Mouse (Mus musculus): ENCODE measurements around the gene Macrod2.

Macrod2 gene

DNA sequence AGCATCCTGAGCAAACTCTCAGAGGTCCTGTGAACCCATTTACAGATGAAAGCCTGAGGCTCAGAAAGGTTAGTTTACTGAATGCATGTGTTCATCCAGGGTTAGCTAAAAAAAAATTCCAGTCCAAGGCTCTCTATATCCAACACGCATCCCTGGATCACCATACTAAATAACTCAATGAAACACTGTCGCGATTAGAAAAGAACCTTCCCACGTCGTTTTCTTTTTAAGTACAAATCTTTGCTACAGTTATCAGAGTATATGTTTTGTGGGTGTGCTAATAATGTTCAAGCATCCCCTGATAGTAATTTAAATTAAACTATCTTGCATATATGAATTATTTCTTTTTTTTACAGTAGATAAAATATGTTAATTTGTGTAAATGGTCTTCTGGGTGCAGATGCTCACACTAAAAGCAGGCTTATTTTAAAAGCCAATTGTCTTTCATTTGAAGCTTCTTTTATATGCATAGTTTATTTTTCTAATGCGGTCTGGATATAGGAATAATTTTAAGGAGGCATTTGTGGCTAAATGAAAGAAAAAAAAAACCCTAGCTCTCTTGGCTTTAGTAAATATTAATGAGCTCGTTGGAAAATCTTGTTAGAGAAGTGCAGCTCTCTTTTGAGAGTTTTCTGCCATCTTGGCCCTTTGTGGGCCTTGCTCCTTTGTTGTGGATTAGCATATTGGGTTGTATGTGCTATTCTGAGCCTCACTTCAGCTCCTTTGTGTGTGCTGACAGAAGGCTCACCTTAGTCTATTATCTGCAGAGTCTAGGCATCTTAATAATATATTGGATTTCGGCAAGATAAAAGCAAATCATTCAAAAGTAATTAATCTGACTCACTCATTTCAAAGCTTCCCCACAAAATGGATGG is 679.1 kb downstream of the Macrod2 start:
- TF ChIP-seq GATA4 (IDR thresholded peaks at IDR 0.05; ENCODE audit: insufficient replicate concordance, low read length): no peak

- no peak for TF ChIP-seq GATA4 (IDR thresholded peaks at IDR 0.05; ENCODE audit: insufficient replicate concordance, low read length)
Observed at GRCm38 (mm10) chr2:141078221-141078620, 683.1 kb downstream of the Macrod2 start.

GRCm38 (mm10) chr2:141091320-141091719 is 696.2 kb downstream of the Macrod2 start:
- TF ChIP-seq GATA4 (IDR thresholded peaks at IDR 0.05; ENCODE audit: insufficient replicate concordance, low read length): no peak

GRCm38 (mm10) chr2:141117579-141117978 is 722.5 kb downstream of the Macrod2 start:
- TF ChIP-seq GATA4 (IDR thresholded peaks at IDR 0.05; ENCODE audit: insufficient replicate concordance, low read length): no peak

GRCm38 (mm10) chr2:141123875-141124274 is 728.8 kb downstream of the Macrod2 start:
- no peak for TF ChIP-seq GATA4 (IDR thresholded peaks at IDR 0.05; ENCODE audit: insufficient replicate concordance, low read length)

GRCm38 (mm10) chr2:141125638-141126037 is 730.5 kb downstream of the Macrod2 start:
- TF ChIP-seq GATA4 (IDR thresholded peaks at IDR 0.05; ENCODE audit: insufficient replicate concordance, low read length): no peak

GRCm38 (mm10) chr2:141142266-141142665 is 747.2 kb downstream of the Macrod2 start:
- no peak for TF ChIP-seq GATA4 (IDR thresholded peaks at IDR 0.05; ENCODE audit: insufficient replicate concordance, low read length)

DNA sequence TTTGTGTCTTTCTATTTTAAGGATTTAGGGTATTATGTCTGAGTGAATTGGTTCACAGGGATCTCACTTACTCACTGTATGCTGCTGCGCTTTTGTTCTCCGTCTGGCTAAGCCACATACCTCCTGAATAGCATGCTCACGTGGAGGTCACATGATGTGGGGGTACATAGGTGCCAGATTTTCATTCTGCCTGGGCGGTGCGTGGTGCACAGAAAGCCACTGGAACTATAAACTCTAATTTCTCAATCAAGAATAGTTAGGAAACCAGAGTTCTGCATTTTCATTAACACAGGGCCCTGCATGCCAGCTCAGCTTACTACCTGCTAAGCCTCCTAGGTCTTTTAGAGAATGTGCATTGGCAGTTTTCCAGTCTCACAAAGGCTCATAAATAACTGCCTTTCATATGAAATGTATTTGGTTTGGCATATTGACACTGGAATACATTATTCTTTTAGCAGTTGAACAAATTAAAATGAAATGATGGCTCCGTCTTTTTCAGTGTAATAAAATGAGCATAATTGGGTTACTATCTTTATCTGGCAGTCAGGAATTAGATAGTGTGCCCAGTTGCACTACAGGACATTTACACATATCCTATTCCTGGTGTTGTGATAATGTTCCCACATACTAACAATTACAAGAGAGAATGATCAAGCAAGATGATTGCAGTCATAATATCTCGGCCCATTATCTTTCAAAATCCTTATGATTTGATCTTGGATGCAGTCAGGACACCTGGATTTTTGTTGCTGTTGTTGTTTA is 757.1 kb downstream of the Macrod2 start:
- no peak for TF ChIP-seq GATA4 (IDR thresholded peaks at IDR 0.05; ENCODE audit: insufficient replicate concordance, low read length)

- no peak for TF ChIP-seq GATA4 (IDR thresholded peaks at IDR 0.05; ENCODE audit: insufficient replicate concordance, low read length)
Observed at GRCm38 (mm10) chr2:141155972-141156371, 760.9 kb downstream of the Macrod2 start.

DNA sequence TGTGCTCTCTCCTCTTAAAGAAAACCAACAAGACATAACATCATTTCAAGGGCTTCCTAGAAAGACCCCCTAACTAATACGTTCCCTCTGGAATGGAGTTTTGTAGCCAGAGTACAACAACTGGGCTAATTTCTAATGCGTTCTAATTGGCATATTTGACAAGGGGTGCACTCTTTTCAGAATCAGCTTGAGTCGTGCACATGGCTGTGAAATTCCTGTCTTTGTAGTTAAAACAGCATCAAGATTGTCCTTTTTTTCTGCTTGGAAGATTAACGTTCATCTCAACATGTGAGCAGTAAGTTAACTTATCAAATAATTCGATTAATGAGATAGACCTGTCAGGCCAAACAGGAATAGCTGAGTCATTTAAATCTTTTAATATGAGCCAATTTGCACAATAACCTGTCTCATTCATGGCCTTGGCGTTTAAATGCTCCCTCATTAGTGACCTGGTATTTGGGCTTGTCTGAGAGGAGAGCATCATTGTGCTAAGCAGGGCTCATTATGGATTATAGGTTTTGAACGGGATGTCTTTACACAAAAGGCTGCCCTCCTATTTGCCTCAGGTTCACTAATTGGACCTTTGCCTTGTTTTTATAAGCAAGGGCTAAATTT is 762.0 kb downstream of the Macrod2 start:
- no peak for TF ChIP-seq GATA4 (IDR thresholded peaks at IDR 0.05; ENCODE audit: insufficient replicate concordance, low read length)

DNA sequence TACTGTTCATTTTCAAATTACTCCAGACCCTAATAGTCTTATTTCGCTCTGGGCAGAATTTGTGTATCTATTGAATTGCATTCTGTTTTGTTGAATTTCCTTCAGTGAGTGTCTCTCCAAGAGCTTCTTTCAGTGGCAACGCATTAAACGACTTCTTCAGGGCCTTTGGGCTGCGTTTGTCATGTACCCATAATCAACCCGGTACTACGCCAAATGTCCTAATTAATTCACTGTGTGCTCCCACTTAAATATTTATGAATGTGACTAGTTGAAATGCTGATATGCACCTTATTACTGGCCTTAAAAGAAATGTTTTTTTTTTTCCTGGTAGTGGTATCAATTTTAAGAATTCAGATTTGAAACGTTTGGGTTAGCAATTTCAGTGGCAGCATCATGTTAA is 763.1 kb downstream of the Macrod2 start:
- TF ChIP-seq GATA4 (IDR thresholded peaks at IDR 0.05; ENCODE audit: insufficient replicate concordance, low read length): no peak

GRCm38 (mm10) chr2:141163918-141164317 is 768.8 kb downstream of the Macrod2 start:
- TF ChIP-seq GATA4 (IDR thresholded peaks at IDR 0.05; ENCODE audit: insufficient replicate concordance, low read length): no peak

GRCm38 (mm10) chr2:141169586-141169985 is 774.5 kb downstream of the Macrod2 start:
- TF ChIP-seq GATA4 (IDR thresholded peaks at IDR 0.05; ENCODE audit: insufficient replicate concordance, low read length): no peak

- TF ChIP-seq GATA4 (IDR thresholded peaks at IDR 0.05; ENCODE audit: insufficient replicate concordance, low read length): no peak
Observed at GRCm38 (mm10) chr2:141173167-141173566, 778.1 kb downstream of the Macrod2 start.

GRCm38 (mm10) chr2:141173607-141174006 is 778.5 kb downstream of the Macrod2 start:
- no peak for TF ChIP-seq GATA4 (IDR thresholded peaks at IDR 0.05; ENCODE audit: insufficient replicate concordance, low read length)

- no peak for TF ChIP-seq GATA4 (IDR thresholded peaks at IDR 0.05; ENCODE audit: insufficient replicate concordance, low read length)
Observed at GRCm38 (mm10) chr2:141180656-141181055, 785.5 kb downstream of the Macrod2 start.

Data from liver, adult (tissue).